Mouse (Mus musculus) cerebellum, postnatal 10 days (tissue): ENCODE results near the gene U2af1.
"Not testable (repeated sequence)": the region's sequence is repeated elsewhere in the genome, so short reads cannot be mapped to it uniquely, and the experiment has no call there.

ENCODE experiments used
- DNase-seq, 2 experiments: peaks; one replicate each; pipeline ENCODE4 v3.0.0; 2021; ENCODE audit warnings: mixed read lengths in 2 of 2

U2af1 gene

GRCm38 (mm10) chr17:31658468-31659185 is at the start of gene U2af1:
U2af1 (minus strand) TSS chr17:31658892.
- peak; percentile 99 for DNase-seq

GRCm38 (mm10) chr17:31705271-31706020 is 46.8 kb upstream of the U2af1 start:
- DNase-seq: peak; percentile 98 to 99

- peak in 1 of 2 experiments; percentile 28 for DNase-seq
Observed at GRCm38 (mm10) chr17:31703276-31703980, 44.7 kb upstream of the U2af1 start.

GRCm38 (mm10) chr17:31698347-31698746 is 39.7 kb upstream of the U2af1 start:
- DNase-seq: peak; percentile 77 to 87

GRCm38 (mm10) chr17:31695356-31695755 is 36.7 kb upstream of the U2af1 start:
- not testable (repeated sequence) for DNase-seq

- no peak for DNase-seq
Observed at GRCm38 (mm10) chr17:31694949-31695348, 36.3 kb upstream of the U2af1 start.

GRCm38 (mm10) chr17:31694023-31694376 is 35.3 kb upstream of the U2af1 start:
- no peak for DNase-seq

- DNase-seq: peak; percentile 72 to 75
Observed at GRCm38 (mm10) chr17:31693330-31694022, 34.8 kb upstream of the U2af1 start.

GRCm38 (mm10) chr17:31692918-31693317 is 34.2 kb upstream of the U2af1 start:
- DNase-seq: no peak

GRCm38 (mm10) chr17:31689606-31690005 is 30.9 kb upstream of the U2af1 start:
- DNase-seq: no peak

GRCm38 (mm10) chr17:31688112-31688511 is 29.4 kb upstream of the U2af1 start:
- no peak for DNase-seq

- DNase-seq: peak in 1 of 2 experiments; percentile 28
Observed at GRCm38 (mm10) chr17:31686225-31686564, 27.5 kb upstream of the U2af1 start.

- DNase-seq: peak; percentile 93 to 94
Observed at GRCm38 (mm10) chr17:31685514-31686224, 27.0 kb upstream of the U2af1 start.

- no peak for DNase-seq
Observed at GRCm38 (mm10) chr17:31680450-31680849, 21.8 kb upstream of the U2af1 start.

- no peak for DNase-seq
Observed at GRCm38 (mm10) chr17:31677507-31677906, 18.8 kb upstream of the U2af1 start, which contains the start of gene Cryaa. Cryaa (plus strand) TSS chr17:31677807.

- no peak for DNase-seq
Observed at GRCm38 (mm10) chr17:31674426-31674825, 15.7 kb upstream of the U2af1 start.

GRCm38 (mm10) chr17:31672279-31672678 is 13.6 kb upstream of the U2af1 start:
- no peak for DNase-seq

- no peak for DNase-seq
Observed at GRCm38 (mm10) chr17:31671698-31672097, 13.0 kb upstream of the U2af1 start.

GRCm38 (mm10) chr17:31670163-31670562 is 11.5 kb upstream of the U2af1 start:
- peak; percentile 46 to 66 for DNase-seq

- DNase-seq: no peak
Observed at GRCm38 (mm10) chr17:31668306-31668705, 9.6 kb upstream of the U2af1 start.

GRCm38 (mm10) chr17:31664760-31665159 is 6.1 kb upstream of the U2af1 start:
- DNase-seq: peak; percentile 90

- DNase-seq: peak in 1 of 2 experiments; percentile 43
Observed at GRCm38 (mm10) chr17:31662855-31663254, 4.2 kb upstream of the U2af1 start.
